Mouse (Mus musculus): ENCODE results near the gene Dstn. TPM values are rescaled to one million over a fixed set of nuclear protein-coding genes. Genes with fewer than 3 reads are reported as not detected.

The Dstn gene
- total RNA-seq, 2 experiments from 2014 or later: 171 to 186 TPM

DNA sequence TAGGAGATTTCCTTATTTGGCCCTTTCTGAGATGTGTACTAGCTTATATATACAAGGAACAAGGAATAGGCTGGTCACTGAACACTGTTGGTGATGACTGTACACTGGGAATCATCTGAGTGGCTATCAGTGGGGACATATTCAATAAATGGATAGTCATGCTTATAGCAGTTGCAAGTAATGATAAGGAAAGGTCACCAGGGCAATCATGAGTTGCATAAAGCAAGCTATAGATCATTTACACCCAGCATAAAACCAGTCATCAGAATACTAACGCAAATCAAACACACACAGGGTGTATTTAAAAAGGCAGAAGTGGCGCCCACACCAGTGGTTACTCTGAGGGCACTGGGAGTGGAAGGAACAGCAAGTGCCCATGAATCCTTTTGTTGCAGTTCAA lies 2.9 kb upstream of the Dstn start:
- no peak for DNase-seq (ENCODE audit: low spot score in 2 of 2)
- intact Hi-C loops (cut with DNase I): no loop called here

DNA sequence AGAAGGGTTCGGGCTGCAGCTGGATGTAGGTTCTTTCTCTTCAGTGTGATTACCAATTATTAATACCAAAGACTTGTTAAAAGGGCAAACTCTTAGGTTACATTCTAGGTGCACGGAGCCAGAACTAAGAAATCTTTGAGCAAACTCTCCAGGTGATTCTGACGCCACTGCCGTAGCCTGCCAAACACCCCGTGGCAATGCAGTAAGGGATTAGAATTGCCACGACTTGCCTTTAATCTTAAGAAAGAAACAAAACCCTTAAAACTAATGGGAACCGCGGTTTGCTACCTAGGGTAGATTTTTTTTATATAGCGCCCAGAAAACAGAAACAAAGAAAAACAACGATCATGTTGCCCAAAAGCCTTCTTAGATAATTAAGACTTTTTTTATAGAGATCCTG lies 899 bp upstream of the Dstn start:
- intact Hi-C loops (cut with DNase I): no loop called here
- DNase-seq (ENCODE audit: low spot score in 2 of 2): peak; percentile 5 to 21

DNA sequence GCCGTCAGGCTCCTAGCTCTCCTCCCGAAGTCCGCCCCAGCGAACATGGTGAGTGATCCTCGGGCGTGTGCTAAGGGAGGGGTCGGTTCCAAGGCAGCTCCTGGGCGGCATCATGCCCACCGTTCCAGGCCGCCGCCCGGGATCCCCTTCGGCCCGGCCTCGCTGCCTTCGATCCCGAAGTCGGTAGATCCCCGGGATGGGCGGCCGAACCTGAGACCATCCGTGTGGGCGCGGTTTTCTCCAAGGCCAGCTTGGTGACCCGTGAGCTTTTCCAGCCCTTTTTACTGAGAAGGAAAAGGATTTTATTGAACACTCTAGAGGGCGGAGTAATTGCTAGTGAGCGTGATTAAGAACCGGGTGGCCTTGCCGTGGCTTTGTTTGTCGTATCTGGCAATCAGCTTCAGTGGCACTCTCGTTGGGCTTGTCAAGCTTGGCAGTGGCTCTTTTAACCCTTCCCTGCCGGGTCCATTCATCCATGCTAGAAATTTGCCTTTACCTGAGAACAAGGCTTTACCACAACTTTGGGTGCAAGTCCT lies 548 bp downstream of the Dstn start:
- peak in 1 of 2 experiments; percentile 31 for DNase-seq (ENCODE audit: low spot score in 2 of 2)
- intact Hi-C loops (cut with DNase I): no loop called here

DNA sequence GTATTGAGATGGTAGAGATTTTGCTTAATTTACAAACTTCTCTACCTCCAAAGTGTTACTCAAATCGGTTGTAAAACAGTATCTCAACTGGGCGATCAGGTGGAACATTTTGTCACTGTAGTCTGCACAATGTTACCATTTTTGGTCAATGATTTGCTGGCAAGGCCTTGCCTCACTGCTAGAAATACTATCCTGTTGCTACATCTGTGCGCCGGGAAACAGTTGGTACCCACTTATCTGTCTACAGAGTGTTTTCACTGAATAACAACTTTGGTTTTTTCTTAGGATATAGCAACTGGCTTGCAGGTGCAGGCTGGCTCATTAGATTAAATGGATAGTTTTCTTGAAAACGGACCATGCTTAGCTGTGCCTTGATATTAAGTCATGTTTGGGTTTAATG lies 1.1 kb downstream of the Dstn start:
- intact Hi-C loops (cut with DNase I): no loop called here
- DNase-seq (ENCODE audit: low spot score in 2 of 2): peak; percentile 40 to 44

DNA sequence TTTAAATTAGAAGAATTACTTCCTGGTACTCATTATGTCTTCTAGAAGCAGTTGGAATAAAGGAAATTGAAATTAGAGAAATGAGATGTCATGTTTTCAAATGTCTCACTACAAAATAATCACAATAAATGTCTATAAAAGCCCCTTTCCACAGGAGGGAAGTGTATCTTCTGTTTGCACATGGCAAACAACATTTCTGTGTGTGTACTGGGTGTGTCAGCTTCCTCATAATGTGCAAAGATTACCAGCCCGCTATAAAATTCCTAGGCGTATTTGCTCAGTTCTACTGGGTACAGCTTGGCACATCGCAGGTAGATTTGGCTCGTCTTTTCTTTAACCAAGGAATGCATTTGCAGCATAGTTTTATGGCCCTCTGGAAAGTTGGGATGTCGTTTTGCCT lies 2.5 kb downstream of the Dstn start:
- DNase-seq (ENCODE audit: low spot score in 2 of 2): no peak
- intact Hi-C loops (cut with DNase I): no loop called here

DNA sequence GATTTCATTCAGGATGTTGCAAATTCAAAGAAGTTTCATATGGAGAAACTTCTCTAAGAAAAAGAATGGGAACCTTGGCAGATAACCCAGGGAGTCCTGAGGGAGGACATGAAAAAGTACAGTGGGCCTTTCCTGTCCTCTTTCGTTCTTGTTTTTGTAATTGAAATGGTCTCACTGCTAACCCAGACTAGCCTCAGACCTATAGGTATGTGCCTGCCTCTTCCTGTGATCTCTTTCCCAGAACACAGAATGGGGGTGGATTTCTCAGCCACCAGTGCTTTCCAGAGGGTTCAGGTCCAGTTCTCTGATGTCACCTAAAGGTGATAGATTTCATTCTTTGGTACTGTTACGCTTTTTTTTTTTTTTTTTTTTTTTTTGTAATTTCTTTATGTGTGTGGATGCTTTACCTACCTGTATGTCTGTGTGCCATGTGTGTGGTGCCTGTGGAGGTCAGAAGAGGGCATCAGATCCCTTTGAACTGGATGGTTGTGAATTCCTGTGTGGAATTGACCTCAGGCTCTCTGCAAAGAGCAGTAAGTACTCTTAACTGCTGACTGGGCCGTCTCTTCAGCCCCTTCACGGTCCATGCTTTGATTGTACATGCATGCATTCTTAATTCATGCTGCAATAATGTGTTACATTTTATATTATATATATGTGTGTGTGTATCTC lies 3.8 kb downstream of the Dstn start:
- intact Hi-C loops (cut with DNase I): no loop called here

DNA sequence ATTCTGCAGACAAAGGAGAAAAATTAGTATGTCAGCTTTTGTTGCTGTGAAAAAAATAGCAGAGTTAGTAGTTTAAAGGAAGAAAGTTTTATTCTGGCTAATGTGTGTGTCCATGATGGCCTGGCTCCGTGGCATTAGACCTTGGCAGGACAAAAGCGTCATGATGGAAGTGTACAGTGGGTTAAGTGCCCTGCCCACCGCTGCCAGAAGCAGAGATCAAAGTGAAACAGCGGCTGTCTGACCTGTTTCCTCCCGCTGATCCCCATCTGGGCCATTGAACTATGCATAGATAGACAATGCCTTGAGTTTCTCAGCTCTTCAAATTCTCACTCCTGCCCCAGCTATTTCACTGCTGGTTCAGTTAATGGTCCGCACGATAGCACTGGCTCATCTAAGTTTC lies 9.0 kb downstream of the Dstn start:
- DNase-seq (ENCODE audit: low spot score in 2 of 2): no peak
- intact Hi-C loops (cut with DNase I): no loop called here

More for the DNA sequence above, 3.8 kb downstream of the Dstn start:
- DNase-seq (ENCODE audit: low spot score in 2 of 2): no peak

DNA sequence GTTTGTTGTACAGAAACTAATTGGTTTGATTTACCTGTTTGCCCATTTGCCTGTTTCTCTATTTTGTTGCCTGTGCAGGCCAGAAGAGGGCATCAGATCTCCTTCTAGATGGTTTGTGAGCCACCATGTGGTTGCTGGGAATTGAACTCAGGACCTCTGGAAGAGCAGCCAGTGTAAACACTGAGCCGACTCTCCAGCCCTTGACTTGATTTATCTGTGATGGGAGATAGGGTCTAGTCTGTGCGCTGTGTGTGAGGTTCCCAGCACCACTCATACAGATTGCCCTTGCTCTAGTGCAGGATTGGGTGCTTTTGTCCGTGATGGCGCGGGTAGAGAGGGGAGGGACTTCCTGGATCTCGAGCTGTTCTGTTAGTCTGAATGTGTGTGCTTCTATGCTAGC lies 10.7 kb downstream of the Dstn start:
- no peak for DNase-seq (ENCODE audit: low spot score in 2 of 2)
- intact Hi-C loops (cut with DNase I): no loop called here

DNA sequence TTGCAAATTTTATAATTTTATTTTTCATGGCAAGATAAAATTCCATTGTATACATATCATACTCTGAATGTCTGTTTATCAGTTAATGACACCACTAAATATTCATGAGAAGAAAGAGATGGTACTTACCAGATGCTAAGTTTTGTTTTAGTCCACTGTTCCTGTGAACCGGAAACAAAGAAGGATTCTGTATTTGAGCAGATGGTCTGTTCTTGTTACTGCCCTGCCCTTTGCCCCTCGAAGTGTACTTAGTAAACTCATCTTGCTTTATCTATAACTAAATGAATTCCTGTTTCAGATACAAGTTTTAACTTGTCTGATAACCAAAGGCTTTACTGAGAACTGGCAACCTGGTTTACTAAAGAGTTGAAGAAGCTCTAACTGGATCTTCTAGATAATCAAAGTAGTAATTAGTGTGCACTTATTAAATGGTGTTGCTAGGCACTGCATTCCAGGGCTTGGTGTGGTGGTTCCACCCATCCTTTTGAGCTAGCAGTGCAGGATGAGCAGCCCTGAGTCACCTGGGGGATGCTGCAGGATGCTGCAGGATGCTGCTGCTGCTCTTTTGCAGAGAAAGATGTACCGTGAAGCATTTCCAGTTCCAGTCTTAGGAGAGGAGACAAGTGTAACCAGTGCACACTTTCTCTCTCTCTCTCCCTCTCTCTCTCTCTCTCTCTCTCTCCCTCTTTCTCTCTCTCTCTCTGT lies 14.6 kb downstream of the Dstn start:
- DNase-seq (ENCODE audit: low spot score in 2 of 2): no peak
- intact Hi-C loops (cut with DNase I): no loop called here

DNA sequence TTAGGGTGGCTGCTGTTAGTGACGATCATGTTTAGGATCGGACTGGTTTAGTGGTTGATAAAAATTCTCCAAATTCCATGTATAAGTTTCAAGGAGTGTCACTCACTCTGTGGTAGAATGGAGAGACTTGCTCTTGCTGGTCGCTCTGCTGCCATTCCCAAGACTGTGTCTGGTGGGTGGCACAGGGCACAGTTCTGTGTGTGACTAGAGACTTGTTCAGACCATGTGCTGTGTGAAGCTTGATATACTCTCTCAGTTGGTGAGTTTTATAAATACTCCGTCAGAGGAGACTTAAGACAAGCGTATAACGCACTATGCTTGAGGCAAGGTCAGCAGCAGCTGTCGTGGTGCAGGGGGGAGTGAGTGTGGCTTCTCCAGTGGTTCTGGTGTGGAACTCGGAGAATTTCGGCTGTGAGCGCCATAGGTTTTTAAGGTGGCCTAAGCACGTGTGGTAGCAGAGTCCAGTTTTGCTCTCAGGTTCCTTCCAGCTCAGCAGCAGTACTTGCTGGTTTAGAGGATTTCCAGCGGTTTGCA lies 17.3 kb downstream of the Dstn start:
- DNase-seq (ENCODE audit: low spot score in 2 of 2): no peak

DNA sequence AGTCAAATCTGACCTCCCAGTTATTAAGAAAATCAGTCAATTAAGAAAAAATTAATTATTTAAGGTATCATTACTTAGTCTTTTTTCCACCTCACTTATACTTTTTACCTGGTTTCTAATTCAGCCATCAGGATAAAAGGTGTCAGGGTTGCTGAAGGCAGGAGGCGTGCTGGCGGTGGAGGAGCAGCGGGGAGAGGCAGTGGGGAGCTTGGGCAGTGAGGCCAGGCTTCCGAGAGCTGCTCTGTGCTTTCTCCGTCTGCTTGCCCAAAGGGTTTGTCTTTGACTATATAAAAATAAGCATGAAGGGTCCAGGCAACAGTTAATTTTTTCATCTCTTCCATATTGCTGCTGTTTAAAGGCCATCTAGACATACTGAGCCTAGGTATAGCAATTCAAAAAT lies 18.4 kb downstream of the Dstn start:
- intact Hi-C loops (cut with DNase I): no loop called here
- no peak for DNase-seq (ENCODE audit: low spot score in 2 of 2)

More for the DNA sequence above, 17.3 kb downstream of the Dstn start:
- intact Hi-C loops (cut with DNase I): no loop called here

DNA sequence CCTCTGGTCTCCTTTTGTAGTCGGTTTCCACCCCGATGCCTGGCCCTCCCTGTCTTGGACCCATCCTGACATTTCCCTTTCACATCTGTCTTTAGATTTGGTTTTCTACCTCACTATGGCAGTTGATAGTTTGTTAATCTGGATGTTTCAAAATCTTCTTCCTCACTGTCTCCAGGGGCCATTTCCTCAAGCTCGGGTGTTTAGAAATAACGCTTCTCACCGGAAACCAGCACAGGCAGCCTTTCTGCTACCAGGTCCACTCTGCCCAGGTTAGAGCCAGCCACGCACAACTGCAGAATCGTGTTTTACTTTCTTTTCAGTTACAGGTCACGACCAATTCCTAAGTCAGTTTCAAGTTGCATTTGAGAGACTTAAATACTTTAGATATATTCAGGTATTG lies 19.3 kb downstream of the Dstn start:
- intact Hi-C loops (cut with DNase I): no loop called here
- DNase-seq (ENCODE audit: low spot score in 2 of 2): no peak

DNA sequence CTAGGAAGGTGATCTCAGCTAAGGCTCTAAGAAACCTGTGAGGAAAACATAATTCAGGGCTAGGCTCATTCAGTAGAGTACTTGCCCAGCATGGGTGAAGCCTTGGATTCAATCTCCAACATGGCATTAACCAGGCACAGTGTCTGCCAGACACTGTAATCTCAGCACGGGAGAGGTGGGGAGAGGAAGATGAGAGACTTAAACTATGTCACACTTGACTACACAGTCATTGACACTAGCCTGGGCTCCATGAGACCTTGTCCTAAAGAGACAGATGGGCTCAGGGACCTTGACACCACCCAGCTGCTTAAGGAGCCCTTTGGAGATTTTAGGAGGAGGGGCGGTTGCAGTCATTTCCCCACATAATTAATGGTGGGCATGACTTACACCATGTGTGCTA lies 22.7 kb downstream of the Dstn start:
- no peak for DNase-seq (ENCODE audit: low spot score in 2 of 2)
- intact Hi-C loops (cut with DNase I): no loop called here

DNA sequence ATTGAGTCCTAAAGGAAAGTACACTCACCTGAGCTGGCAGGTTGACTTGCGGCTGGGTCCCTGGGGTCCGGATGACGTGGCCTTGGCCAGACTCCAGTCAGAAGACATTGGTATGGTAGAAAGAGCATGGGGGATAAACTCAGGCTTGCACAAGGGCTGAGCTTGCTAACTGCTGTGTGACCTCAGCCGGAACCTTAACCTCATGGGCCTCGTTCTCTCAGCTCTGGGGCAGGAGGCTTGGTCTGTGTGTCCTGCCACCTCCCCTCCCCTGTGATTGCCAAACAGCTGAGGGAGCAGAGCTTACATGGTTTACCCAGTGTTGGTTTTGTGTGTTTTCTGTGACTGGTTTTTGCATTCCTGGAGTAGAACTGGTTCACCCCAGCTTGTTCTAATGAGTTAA lies 25.3 kb downstream of the Dstn start:
- intact Hi-C loops (cut with DNase I): no loop called here
- no peak for DNase-seq (ENCODE audit: low spot score in 2 of 2)

DNA sequence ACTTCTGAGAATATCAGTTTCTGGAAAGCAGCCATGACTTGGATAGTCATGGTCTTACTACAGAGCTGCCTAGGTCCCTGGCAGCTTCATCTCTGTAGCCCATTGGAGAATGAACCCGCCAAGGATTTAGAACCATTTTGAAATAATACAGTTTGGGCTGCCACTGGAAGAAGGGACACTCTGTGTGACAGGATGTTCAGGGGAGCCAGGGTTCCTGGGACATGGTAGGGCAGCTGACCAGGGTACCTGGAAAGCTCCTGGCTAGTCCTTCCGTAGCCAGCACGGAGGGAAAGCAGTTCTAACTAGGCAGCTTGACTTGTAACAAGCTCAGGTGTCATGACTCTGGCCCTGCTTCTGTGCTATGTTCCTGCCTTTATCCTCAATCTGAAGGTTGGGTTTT lies 29.7 kb downstream of the Dstn start:
- intact Hi-C loops (cut with DNase I): no loop called here
- no peak for DNase-seq (ENCODE audit: low spot score in 2 of 2)

DNA sequence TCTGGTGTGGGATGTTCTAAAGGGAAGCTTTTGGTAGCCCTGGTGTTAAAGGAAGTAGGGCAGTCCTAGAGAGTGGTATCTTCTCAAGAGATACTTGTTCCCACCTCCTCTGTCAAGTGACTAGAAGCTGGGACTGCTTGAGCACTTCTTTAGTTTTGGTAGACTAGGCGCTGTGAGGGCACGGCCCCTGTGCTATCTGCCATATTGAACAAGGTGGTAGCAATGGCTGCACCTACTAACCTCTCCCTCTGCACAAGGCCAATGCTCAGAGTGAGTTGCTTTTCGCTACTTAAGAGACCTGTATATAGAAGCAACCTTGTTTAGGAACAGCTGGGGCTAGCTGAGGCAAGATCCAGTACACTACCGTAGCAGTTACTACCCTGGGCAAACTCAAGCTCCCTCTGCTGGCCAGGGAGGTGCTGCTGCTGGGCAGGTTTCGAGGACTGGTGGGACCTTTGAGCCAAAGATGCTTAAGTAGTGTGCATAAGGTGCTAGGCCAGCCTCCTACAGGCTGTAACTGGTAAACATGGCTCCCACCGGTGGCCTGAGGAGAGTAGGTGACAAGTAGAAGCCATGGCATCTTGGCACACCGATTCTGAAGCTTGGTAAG lies 30.5 kb downstream of the Dstn start:
- peak in 1 of 2 experiments; percentile 13 for DNase-seq (ENCODE audit: low spot score in 2 of 2)
- intact Hi-C loops (cut with DNase I): no loop called here

DNA sequence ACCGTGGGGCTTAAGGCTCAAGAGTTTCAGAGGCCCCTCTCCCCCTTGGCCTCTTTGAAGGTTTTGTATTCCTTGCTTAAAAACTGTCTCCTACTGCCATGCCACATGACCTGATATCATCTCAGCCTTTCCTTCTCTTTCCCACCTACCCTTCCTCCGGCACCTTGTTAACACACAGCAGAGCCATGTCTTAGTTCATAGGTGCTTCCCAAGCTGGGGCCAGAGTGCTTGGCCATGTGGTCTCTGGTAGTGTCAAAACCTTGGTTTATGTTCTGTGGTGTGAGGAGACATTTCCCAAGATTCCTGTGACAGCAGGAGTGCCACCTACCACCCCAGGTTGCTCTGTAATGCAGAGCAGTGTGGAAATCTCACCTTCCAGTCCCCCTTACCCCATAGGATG lies 31.3 kb downstream of the Dstn start:
- no peak for DNase-seq (ENCODE audit: low spot score in 2 of 2)
- intact Hi-C loops (cut with DNase I): no loop called here

DNA sequence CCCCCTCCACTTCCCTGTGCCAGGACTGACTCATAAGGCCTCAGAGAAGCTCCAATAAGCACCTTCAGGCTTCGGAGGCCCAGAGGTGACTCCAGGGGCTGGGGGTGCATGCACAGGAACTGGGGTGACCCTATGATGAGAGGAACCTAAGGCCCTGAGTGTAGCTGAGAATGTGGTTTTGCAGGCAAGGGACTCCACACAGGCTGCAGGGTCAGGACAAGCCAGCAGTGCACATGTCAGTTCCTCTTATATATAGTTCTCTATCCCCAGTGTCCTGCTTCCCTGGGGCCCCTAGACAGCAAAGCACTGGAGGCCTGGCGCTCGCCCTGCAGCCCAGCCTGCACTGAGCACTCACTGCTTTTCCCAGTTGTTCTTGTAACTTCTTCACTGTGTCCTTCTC lies 32.9 kb downstream of the Dstn start:
- intact Hi-C loops (cut with DNase I): no loop called here
- DNase-seq (ENCODE audit: low spot score in 2 of 2): no peak

DNA sequence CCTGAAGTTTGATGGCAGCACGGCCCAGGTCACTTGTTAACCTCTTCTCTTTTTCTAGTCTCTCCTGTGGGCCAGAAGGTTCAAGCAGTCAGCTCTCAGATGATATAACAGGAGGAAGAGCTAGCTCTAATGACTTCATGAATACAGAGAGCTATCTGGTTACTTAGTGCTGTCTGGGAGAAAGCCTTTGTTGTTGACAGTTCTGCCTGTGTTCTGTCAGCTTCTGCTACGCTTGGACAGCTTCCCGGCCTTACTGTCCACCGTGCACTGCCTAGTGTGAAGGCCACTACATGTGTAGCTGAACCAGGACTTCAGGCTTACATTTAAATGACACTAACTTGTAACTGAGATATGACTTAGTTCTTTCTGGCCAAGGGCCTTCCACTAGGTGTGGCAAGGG lies 33.3 kb downstream of the Dstn start:
- intact Hi-C loops (cut with DNase I): no loop called here
- no peak for DNase-seq (ENCODE audit: low spot score in 2 of 2)

DNA sequence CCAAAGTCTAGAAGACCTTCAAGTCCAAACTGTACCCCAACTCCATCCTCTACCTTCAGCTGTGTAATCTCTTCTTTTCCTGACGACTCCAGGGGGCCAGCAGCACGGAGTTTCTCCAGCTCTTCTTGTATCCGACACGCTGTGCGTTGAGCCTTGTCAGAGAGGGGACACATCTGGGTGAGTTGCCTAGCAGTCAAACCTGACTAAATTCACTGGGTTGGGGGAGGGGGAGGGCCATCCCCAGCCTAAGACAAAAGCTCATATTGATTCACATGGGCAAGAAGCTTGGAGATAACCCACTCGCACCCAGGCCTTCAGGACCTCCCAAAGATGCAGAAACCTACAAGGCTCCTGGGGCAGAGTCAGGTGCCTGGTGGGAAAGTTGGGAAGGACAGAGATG lies 34.1 kb downstream of the Dstn start:
- no peak for DNase-seq (ENCODE audit: low spot score in 2 of 2)
- intact Hi-C loops (cut with DNase I): no loop called here

Data from left cerebral cortex, postnatal 25 days (tissue).